Mouse (Mus musculus): ENCODE data around the gene Tnn.
A peak's percentile ranks its signal among the peaks of the same experiment; 100 is the strongest.

Tnn gene

GRCm38 (mm10) chr1:160043271-160043975, 110.0 kb downstream of the Tnn start:
- peak; percentile 69 for DNase-seq (ENCODE audit: low read depth)

- DNase-seq (ENCODE audit: low read depth) = peak; percentile 70
These were observed 111.0 kb downstream of the Tnn start for GRCm38 (mm10) chr1:160042351-160042750.

DNA sequence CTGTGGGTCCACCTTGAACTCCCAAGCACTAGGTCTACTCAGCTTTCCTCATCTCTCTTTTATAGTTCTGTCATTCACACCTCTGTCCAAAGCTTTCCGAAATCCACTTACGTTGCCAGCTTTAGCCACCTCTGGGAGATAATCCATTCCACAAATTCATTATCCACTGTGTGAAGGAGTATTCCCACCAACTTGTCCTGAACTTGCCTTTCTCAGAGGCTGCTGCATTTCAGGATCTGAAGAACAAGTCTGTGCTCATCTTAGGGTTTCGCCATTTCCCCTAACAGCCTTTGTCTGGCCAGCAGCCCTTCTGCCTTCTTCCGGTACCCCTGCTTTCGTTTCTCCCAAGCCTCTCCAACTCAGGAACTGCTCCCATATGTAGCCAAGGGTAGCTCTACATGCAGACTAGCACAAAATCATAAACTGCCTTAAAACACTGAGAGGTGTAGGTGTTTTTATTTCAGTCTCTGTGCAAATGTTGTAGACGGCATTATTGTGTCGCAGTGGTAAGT, 112.1 kb downstream of the Tnn start:
- DNase-seq (ENCODE audit: low read depth) = no peak

DNA sequence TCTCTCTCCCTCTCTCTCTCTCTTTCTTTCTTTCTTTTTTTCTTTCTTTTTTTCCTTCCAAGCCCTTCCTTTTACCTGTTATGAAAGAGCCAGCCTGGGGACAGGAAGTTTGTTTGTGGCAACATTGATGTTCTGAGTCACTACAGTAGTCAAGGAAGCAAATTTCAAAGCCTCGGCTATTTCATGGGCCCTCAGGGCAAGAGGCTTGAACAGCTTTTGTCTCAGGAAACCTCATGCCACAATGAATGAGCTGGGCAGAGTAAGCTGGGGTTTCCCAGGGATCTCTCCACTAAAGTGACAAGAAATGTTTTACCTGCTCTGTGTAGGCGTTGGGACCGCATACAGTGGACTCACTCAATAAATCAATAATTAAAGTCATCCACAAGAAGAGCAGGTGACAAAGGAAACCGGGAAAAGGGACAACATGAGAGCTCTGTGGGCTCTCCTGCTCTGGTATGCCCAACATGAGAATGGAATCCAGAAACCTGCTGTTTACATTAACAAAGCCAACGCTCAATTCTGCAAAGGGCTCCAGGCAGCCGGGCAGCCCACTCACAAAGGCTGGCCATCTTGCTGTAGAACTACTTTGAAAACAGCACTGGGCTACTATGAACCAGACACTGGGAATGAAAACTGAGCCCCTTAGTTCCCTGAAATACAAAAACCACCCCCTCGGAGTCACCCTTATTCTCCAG, 113.3 kb downstream of the Tnn start:
- DNase-seq (ENCODE audit: low read depth) = peak; percentile 66

DNA sequence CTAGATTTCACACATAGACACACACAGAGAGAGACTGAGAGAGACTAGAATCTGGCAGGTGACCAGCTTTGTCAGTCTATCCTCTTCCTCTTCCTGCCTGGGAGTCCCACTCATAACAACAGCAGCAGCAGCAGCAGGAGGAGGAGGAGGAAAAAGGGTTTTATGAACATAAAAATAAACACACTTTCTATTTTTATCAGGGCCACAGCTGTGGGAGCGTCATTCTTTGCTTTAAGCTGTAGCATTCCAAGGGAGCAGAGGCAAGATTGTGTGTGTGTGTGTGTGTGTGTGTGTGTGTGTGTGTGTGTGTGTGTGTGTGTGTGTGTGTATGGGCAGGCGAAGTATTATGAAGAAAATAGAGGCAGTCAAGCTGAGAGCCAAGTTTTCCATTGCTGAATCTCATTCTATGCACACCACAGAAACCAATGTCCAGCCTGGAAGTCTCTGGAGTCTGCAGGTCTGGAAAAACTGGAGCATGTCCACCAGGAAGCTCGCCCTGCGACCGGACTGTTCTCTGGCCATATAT, 116.3 kb downstream of the Tnn start:
- DNase-seq (ENCODE audit: low read depth) = peak; percentile 29

GRCm38 (mm10) chr1:160035561-160035960, 117.8 kb downstream of the Tnn start:
- DNase-seq (ENCODE audit: low read depth) = no peak

Measured in induced T-regulatory cell, adult 2 months (primary cell).